Mouse (Mus musculus): ENCODE measurements at regions not wholly inside any gene's neighbourhood (a gene's known extent, or its start where the extent isn't known, plus 50 kb on each side); places are given as distances from the start of the nearest gene placed in this dataset.

GRCm38 (mm10) chr9:67129095-67129494 lies 79.9 kb upstream of the Tpm1 start:
- ChIA-PET POLR2A (interaction anchor here in 1 of 4 experiments (1.0 kb wide), 1 partner anchor 42 kb away, joined by 3 read pairs; no protein-coding TSS in a partner anchor), CTCF (no interaction called here)

- ChIA-PET CTCF (interaction anchor here in 2 of 4 experiments (0.8 to 1.4 kb wide), 2 partner anchors 9 to 77 kb away, joined by 3 read pairs; no protein-coding TSS in a partner anchor), POLR2A (interaction anchor here in 1 of 4 experiments (1.1 kb wide), 1 partner anchor 75 kb away, joined by 3 read pairs; no protein-coding TSS in a partner anchor)
Measured at GRCm38 (mm10) chr9:67121691-67122090, 72.5 kb upstream of the Tpm1 start.

- ChIA-PET CTCF (no interaction called here), POLR2A (no interaction called here)
Measured at GRCm38 (mm10) chr9:67118880-67119644, 69.9 kb upstream of the Tpm1 start.

- ChIA-PET POLR2A (no interaction called here), CTCF (no interaction called here)
Measured at GRCm38 (mm10) chr9:67118429-67118828, 69.2 kb upstream of the Tpm1 start.

GRCm38 (mm10) chr9:67117639-67118038 lies 68.4 kb upstream of the Tpm1 start:
- ChIA-PET POLR2A (no interaction called here), CTCF (interaction anchor here in 2 of 4 experiments (0.6 kb wide), 2 partner anchors 202 to 364 kb away, joined by 3 read pairs; no protein-coding TSS in a partner anchor)

GRCm38 (mm10) chr9:67115991-67116390 lies 66.8 kb upstream of the Tpm1 start:
- CTCF ChIA-PET = no interaction called here
- POLR2A ChIA-PET = no interaction called here

- POLR2A ChIA-PET = interaction anchor here in 2 of 4 experiments (1.0 to 1.3 kb wide), 3 partner anchors 9 to 99 kb away, joined by 3 read pairs; no protein-coding TSS in a partner anchor
Measured at GRCm38 (mm10) chr9:67114099-67114498, 64.9 kb upstream of the Tpm1 start.

GRCm38 (mm10) chr9:67111836-67112584 lies 62.8 kb upstream of the Tpm1 start:
- CTCF ChIA-PET = interaction anchor here in 3 of 4 experiments (0.5 to 2.4 kb wide), 8 partner anchors 10 to 241 kb away, joined by 3 to 15 read pairs (median 4); no protein-coding TSS in a partner anchor
- POLR2A ChIA-PET = no interaction called here

More at GRCm38 (mm10) chr9:67114099-67114498, 64.9 kb upstream of the Tpm1 start:
- CTCF ChIA-PET = interaction anchor here in 1 of 4 experiments (2.0 kb wide), 1 partner anchor 69 kb away, joined by 5 read pairs; no protein-coding TSS in a partner anchor

GRCm38 (mm10) chr9:67107938-67108337 lies 58.7 kb upstream of the Tpm1 start:
- CTCF ChIA-PET = no interaction called here
- POLR2A ChIA-PET = interaction anchor here in 1 of 4 experiments (1.4 kb wide), 1 partner anchor 162 kb away, joined by 3 read pairs; the partner anchor contains the start of gene Rps27l

GRCm38 (mm10) chr9:67105867-67106266 lies 56.7 kb upstream of the Tpm1 start:
- ChIA-PET CTCF (interaction anchor here in 1 of 4 experiments (0.7 kb wide), 1 partner anchor 111 kb away, joined by 4 read pairs; no protein-coding TSS in a partner anchor), POLR2A (interaction anchor here in 3 of 4 experiments (0.6 to 1.2 kb wide), 3 partner anchors 57 to 947 kb away, joined by 3 read pairs; partner anchors contain the start of gene Tpm1 (in 1 of the 3))

- ChIA-PET CTCF (no interaction called here), POLR2A (interaction anchor here in 2 of 4 experiments (0.6 to 1.2 kb wide), 2 partner anchors 9 to 58 kb away, joined by 3 read pairs; no protein-coding TSS in a partner anchor)
Measured at GRCm38 (mm10) chr9:67105216-67105615, 56.0 kb upstream of the Tpm1 start.

GRCm38 (mm10) chr9:67104616-67105015 lies 55.4 kb upstream of the Tpm1 start:
- CTCF ChIA-PET = no interaction called here
- POLR2A ChIA-PET = interaction anchor here in 1 of 4 experiments (1.2 kb wide), 1 partner anchor 10 kb away, joined by 3 read pairs; no protein-coding TSS in a partner anchor

- POLR2A ChIA-PET = interaction anchor here in 1 of 4 experiments (0.7 kb wide), 1 partner anchor 32 kb away, joined by 8 read pairs; no protein-coding TSS in a partner anchor
- CTCF ChIA-PET = interaction anchor here in 2 of 4 experiments (0.5 to 0.7 kb wide), 2 partner anchors 58 to 197 kb away, joined by 3 to 5 read pairs; no protein-coding TSS in a partner anchor
Measured at GRCm38 (mm10) chr9:67102578-67102977, 53.4 kb upstream of the Tpm1 start.

- CTCF ChIA-PET = interaction anchor here in 1 of 4 experiments (0.6 kb wide), 1 partner anchor 16 kb away, joined by 10 read pairs; no protein-coding TSS in a partner anchor
- POLR2A ChIA-PET = no interaction called here
Measured at GRCm38 (mm10) chr9:67099471-67099870, 50.3 kb upstream of the Tpm1 start.
